Mouse (Mus musculus) heart, embryonic 16.5 days (tissue): ENCODE results near the gene Ltc4s. TPM values are rescaled to one million over a fixed set of nuclear protein-coding genes. Genes with fewer than 3 reads are reported as not detected.

Experiments
- ATAC-seq: fragments of 200-750 bp; cut with Nextera tagmentation; replicated peaks from 2 replicates; pipeline ENCODE4 v1.8.0; 2017; ENCODE audit warnings: moderate number of reproducible peaks; ENCODE audit not compliant: insufficient read depth, low FRiP score; ENCODE audit errors: extremely low read depth
- H3K27ac ChIP-seq: fragments of 300-500 bp; sonication (generic); 2 replicates; pipeline ENCODE4 v1.5.1; 2014; ENCODE audit warnings: mild to moderate bottlenecking, low read length, control low read depth, moderate library complexity
- H3K27me3 ChIP-seq: fragments of 300-500 bp; sonication (generic); 2 replicates; pipeline ENCODE4 v1.6.1; 2014; ENCODE audit warnings: low read length, mixed read lengths; ENCODE audit not compliant: control insufficient read depth, insufficient read depth
- H3K36me3 ChIP-seq: fragments of 300-500 bp; sonication (generic); 2 replicates; pipeline ENCODE4 v1.6.1; 2014; ENCODE audit not compliant: control insufficient read depth, insufficient read depth
- H3K4me1 ChIP-seq: fragments of 300-500 bp; sonication (generic); 2 replicates; pipeline ENCODE4 v1.6.1; 2014; ENCODE audit warnings: low read length, mixed read lengths; ENCODE audit not compliant: control insufficient read depth, insufficient read depth
- H3K4me2 ChIP-seq: fragments of 300-500 bp; sonication (generic); 2 replicates; pipeline ENCODE4 v1.6.1; 2014; ENCODE audit warnings: low read depth, mild to moderate bottlenecking, control low read depth, low read length
- H3K4me3 ChIP-seq: fragments of 300-500 bp; sonication (generic); 2 replicates; pipeline ENCODE4 v1.5.1; 2014; ENCODE audit warnings: mild to moderate bottlenecking, control low read depth, low read length
- H3K9ac ChIP-seq: fragments of 300-500 bp; sonication (generic); 2 replicates; pipeline ENCODE4 v1.6.1; 2014; ENCODE audit warnings: low read length, control low read depth
- H3K9me3 ChIP-seq: fragments of 300-500 bp; sonication (generic); replicated peaks from 2 replicates; pipeline ENCODE4 v1.6.1; 2016; ENCODE audit warnings: low read length; ENCODE audit not compliant: control insufficient read depth
- WGBS: fragments of 180-500 bp; shearing (Covaris S2); extraction: QIAGEN DNeasy Blood & Tissue Kit; methylation state at CpG from one replicate; pipeline ENCODE4 v1.1.7; 2014; 5-methylcytosine and 5-hydroxymethylcytosine counted together
- polyA plus RNA-seq: library from polyadenylated mRNA; unstranded; fragments of >200 nt; fragmentation: Nextera tagmentation; extraction: Ambion mirVana; gene quantifications from 2 replicates; pipeline ENCODE4 v1.2.1, GENCODE M21; 2015

Ltc4s gene
- polyA plus RNA-seq, 1 experiment from 2014 or later: 1.5 TPM

DNA sequence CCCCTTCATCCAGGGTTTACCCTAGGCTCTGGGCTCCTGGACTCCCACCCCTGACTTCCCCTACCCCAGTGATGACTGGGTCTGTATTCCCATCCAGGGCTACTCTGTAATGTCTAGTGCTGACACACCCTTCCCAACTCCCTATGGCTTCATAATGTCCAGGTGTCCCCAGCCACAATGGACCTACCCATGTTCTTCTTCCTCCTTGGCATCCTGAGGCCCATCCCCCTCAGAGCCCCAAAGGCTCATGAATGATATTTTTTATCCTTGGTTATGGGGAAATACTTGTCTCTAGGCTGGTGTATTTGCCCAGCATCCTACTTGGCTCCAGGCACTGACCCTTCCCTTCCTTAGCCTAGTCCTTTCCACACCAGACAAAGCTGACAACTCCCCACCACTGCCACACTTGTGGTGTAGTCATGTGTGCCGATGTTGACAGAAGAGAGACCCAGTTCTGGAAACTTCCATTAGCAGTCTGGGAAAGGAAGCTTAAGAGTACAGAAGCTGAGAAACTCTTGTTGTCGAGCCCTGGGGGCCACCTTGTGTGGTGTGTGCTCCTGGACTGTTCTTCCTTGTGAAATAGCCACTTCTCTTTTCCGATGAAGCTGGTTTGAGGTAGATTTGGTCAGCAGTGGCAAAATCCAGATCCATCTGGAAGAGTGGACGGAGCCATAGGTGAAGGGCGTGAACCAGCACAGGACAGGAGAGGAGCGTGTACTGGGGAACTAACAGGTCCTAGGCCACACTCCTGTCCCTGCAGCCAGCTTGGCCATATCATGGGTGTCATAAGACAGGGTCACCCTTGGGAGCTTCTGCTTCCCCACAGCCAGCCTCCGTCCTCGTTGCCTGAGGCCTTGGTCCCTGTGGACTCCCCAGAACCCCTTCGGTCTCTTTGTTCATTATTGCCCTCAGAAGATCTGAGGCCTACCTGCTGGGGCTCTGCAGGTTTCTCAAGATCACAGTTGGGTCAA, 690 bp upstream of the Ltc4s start:
- no peak overlapping the region for H3K27ac ChIP-seq
- H3K27me3 ChIP-seq: peaks cover 19% of the 10 kb centered on the region
- peaks cover 16% of the 10 kb centered on the region for H3K4me1 ChIP-seq
- no peak overlapping the region for H3K4me3 ChIP-seq
- no peak overlapping the region for H3K9ac ChIP-seq
- peaks cover 9% of the 10 kb centered on the region for H3K36me3 ChIP-seq
- 84% methylated on average over 9 of the region's 9 CpGs for WGBS
- no peak for ATAC-seq
- no peak overlapping the region for H3K4me2 ChIP-seq
- no peaks in the 10 kb centered on the region for H3K9me3 ChIP-seq

DNA sequence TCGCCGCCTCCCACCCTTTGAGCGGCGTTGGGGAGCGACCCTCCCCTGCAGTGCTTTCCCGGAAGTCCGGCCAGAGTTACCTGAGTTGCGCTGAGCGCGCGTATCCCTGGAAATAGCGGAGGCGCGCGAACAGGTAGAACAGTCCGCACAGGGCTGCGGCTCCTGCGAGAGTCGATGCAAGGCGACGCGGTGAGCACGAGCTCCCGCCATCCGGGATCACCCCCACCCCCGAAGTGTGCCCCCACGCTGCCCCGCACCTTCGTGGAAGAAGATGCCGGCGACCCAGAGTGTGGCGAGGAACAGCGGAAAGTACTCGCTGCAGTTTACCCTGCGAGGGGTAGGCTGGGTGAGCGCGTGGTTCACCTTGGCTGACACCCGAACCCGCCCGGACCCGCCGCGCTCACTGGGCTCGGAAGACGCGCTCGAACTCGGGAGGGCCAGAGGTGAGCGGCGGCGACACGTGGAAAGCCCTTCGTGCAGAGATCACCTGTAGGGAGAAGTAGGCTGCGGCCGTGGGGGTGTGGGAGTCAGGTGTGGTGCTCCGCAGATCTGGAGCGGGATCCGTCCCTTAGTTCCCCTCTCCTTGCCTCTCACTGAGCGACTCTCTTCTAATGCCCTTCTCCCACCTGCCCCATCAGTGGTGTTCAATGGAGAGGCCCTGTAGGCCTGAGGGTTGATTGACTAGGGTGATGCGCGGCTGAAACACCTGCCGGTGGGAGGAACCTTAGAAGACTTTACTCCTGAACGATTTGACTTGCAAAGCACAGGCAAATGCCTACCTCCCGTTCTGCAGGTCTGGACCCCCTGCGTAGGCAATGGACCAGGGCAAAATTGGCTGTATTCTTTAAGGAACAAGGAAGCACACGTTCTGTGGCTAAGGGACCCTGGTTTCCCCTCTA, 1.2 kb downstream of the Ltc4s start:
- peaks cover 16% of the 10 kb centered on the region for H3K4me1 ChIP-seq
- peaks cover 27% of the 10 kb centered on the region for H3K36me3 ChIP-seq
- ATAC-seq: peak; percentile 12; the same call in 1 of the 2 replicates
- 4% methylated on average over 66 of the region's 66 CpGs for WGBS
- H3K27me3 ChIP-seq: peaks cover 19% of the 10 kb centered on the region
- H3K9me3 ChIP-seq: no peaks in the 10 kb centered on the region
- peak overlapping the region; percentile 68 for H3K4me3 ChIP-seq
- peak overlapping the region; percentile 84 for H3K4me2 ChIP-seq
- peak overlapping the region; percentile 64 for H3K9ac ChIP-seq
- no peak overlapping the region for H3K27ac ChIP-seq

DNA sequence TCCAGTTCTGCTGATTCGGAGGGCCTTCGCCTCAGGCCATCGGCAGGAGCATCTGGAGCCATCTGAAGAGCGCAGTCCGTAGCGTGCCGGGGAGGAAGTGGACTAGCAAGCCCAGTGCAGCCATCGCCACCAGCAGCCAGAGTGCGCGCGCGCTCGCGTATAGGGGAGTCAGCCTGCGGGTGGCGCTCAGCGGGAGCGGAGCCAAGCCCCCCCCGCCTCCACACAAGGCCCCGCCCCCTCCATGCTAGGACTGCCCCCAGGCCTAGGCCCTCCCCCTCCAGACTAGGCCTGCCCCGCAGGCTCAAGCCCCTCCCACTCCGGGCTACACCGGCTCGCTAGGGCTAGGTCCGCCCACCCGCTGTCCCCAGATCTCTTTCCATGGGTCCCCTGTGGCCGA, 1.9 kb downstream of the Ltc4s start:
- Histone ChIP-seq H3K9ac (peak overlapping the region; percentile 73), H3K27me3 (peaks cover 19% of the 10 kb centered on the region), H3K36me3 (peaks cover 34% of the 10 kb centered on the region), H3K4me2 (peak overlapping the region; percentile 84), H3K4me3 (peak overlapping the region; percentile 68), H3K27ac (no peak overlapping the region), H3K4me1 (peaks cover 16% of the 10 kb centered on the region), H3K9me3 (no peaks in the 10 kb centered on the region)
- under 1% methylated on average over 25 of the region's 27 CpGs for WGBS
- peak; percentile 85 for ATAC-seq

DNA sequence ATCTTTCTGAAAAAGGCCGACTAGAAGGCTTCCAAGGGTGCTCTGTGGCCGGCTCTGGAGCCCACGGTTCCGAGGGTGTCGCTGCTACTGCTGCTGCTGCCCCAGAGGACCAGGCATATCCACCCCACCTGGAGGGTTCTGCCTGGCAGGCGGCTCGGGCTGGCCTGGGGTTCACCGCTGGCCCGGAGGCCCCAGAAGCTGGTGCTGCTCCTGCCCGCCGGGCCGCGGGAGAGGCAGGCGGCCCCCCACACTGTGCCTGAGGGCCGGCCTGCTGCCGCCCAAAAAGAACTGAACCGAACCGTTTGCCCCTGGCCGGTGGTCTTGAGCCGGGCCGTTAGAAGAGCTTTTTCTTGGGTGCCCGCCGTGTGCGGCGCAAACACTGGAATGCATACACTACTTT, 3.8 kb downstream of the Ltc4s start:
- ATAC-seq: no peak
- peaks cover 19% of the 10 kb centered on the region for H3K27me3 ChIP-seq
- H3K27ac ChIP-seq: no peak overlapping the region
- no peaks in the 10 kb centered on the region for H3K9me3 ChIP-seq
- WGBS: 93% methylated on average over 25 of the region's 25 CpGs
- H3K36me3 ChIP-seq: peaks cover 34% of the 10 kb centered on the region
- H3K4me2 ChIP-seq: no peak overlapping the region
- H3K4me1 ChIP-seq: peaks cover 23% of the 10 kb centered on the region
- H3K4me3 ChIP-seq: no peak overlapping the region
- H3K9ac ChIP-seq: no peak overlapping the region

DNA sequence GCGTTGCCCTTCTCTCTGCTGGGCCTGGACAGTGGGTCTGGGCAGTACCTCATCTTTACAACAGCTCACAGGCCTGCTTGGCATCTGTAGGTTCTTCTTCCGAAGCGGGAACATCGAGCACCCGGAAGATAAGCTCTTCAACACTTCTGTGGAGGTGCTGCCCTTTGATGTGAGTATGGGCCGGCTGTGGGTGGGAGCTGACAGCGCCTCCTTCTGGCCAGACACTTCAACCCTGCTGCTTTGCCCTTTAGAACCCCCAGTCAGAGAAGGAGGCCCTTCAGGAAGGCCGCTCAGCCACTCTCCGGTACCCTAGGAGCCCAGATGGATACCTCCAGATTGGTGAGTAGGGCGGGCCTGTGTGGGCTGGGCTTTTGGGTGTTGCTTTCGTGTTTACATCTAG, 4.4 kb downstream of the Ltc4s start:
- Histone ChIP-seq H3K9me3 (no peaks in the 10 kb centered on the region), H3K27me3 (peaks cover 19% of the 10 kb centered on the region)
- whole genome bisulfite sequencing: 82% methylated on average over 11 of the region's 11 CpGs

DNA sequence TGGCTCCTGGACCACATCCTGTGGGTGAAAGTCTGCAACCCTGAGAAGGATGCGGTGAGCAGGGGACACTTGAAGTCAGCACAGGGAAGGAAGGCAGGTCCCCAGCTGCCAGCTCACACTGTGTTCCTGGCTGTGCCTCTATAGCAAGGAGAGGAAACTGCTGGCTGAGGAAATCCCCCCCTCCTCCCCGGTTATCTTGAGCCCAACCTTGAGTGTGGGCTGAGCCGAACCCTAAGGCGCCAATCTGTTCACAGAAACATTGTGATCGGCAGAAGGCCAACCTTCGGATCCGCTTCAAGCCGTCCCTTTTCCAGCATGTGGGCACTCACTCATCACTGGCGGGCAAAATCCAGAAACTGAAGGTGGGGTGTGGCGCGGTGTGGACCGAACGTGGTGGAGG, 5.4 kb downstream of the Ltc4s start:
- no peak overlapping the region for H3K4me2 ChIP-seq
- H3K4me1 ChIP-seq: peaks cover 29% of the 10 kb centered on the region
- no peak overlapping the region for H3K27ac ChIP-seq
- ATAC-seq: no peak
- H3K27me3 ChIP-seq: peaks cover 12% of the 10 kb centered on the region
- no peaks in the 10 kb centered on the region for H3K9me3 ChIP-seq
- 94% methylated on average over 13 of the region's 13 CpGs for WGBS
- H3K36me3 ChIP-seq: peaks cover 34% of the 10 kb centered on the region
- H3K4me3 ChIP-seq: no peak overlapping the region
- H3K9ac ChIP-seq: no peak overlapping the region

More for the DNA sequence above, 4.4 kb downstream of the Ltc4s start:
- Histone ChIP-seq H3K9ac (no peak overlapping the region), H3K27ac (no peak overlapping the region), H3K4me1 (peaks cover 28% of the 10 kb centered on the region), H3K4me3 (no peak overlapping the region), H3K4me2 (no peak overlapping the region), H3K36me3 (peaks cover 34% of the 10 kb centered on the region)
- no peak for ATAC-seq

DNA sequence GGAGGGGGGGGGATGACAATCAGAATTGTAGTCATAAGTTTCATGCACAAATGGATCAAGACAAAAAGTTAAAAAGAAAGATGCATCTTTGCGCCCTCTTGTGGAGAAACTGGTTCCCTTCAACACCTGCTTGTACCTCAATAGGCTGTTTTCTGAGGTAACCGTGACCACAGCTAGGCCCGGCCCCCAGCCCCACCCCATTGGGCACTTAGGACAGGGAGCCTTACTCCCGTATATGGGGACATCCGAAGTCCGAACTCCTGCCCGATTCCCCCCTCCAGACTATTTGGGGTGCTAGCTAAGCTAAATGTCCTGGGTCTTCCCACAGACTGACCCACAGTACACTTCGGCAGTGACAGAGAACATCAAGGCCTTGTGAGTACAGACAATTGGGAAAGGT, 7.0 kb downstream of the Ltc4s start:
- H3K9ac ChIP-seq: no peak overlapping the region
- WGBS: 40% methylated on average over 8 of the region's 8 CpGs
- peak overlapping the region; percentile 30 for H3K4me3 ChIP-seq
- H3K4me2 ChIP-seq: peak overlapping the region; percentile 63
- peaks cover 30% of the 10 kb centered on the region for H3K4me1 ChIP-seq
- peaks cover 34% of the 10 kb centered on the region for H3K36me3 ChIP-seq
- H3K9me3 ChIP-seq: no peaks in the 10 kb centered on the region
- H3K27me3 ChIP-seq: no peaks in the 10 kb centered on the region
- ATAC-seq: no peak
- H3K27ac ChIP-seq: no peak overlapping the region

DNA sequence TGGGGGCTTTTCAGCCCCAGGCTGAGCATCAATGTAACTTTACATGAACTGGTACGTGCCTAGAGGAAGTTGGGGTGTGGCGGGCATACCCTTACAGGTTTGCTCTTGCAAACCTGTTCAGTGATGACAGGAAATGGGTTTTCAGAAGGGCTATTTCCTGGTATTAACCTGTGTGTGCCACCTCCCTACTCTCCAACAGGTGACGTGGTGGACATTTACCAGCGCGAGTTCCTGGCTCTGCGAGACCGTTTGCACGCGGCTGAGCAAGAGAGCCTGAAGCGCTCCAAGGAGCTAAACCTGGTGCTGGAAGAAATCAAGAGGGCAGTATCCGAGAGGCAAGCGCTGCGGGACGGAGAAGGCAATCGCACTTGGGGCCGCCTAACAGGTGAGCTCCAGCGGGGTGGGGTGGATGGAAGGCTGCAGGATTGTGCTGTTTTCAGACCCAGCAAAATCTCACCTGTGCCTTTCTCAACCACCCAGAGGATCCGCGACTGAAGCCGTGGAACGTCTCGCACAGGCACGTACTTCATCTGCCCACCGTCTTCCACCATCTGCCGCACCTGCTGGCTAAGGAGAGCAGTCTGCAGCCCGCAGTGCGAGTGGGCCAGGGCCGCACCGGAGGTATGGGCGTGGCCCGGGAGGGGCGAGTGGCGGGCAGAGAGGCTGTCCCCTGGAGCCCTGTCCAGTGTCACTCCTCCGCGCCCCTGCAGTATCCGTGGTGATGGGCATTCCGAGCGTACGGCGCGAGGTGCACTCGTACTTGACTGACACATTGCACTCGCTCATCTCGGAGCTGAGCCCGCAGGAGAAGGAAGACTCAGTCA, 7.7 kb downstream of the Ltc4s start:
- Histone ChIP-seq H3K27me3 (no peaks in the 10 kb centered on the region), H3K27ac (no peak overlapping the region), H3K9me3 (no peaks in the 10 kb centered on the region), H3K36me3 (peaks cover 34% of the 10 kb centered on the region), H3K9ac (0 out of 2 replicates have a peak overlapping the region, but pooled peaks have one; percentile 22), H3K4me2 (peak overlapping the region; percentile 63), H3K4me3 (peak overlapping the region; percentile 30), H3K4me1 (peaks cover 29% of the 10 kb centered on the region)
- WGBS: 46% methylated on average over 45 of the region's 45 CpGs
- ATAC-seq: no peak
